Mouse (Mus musculus): ENCODE results near the gene Cdh1. TPM values are rescaled to one million over a fixed set of nuclear protein-coding genes. Genes with fewer than 3 reads are reported as not detected.

Cdh1 gene
- polyA plus RNA-seq, 1 experiment from 2014 or later: 11.5 TPM

DNA sequence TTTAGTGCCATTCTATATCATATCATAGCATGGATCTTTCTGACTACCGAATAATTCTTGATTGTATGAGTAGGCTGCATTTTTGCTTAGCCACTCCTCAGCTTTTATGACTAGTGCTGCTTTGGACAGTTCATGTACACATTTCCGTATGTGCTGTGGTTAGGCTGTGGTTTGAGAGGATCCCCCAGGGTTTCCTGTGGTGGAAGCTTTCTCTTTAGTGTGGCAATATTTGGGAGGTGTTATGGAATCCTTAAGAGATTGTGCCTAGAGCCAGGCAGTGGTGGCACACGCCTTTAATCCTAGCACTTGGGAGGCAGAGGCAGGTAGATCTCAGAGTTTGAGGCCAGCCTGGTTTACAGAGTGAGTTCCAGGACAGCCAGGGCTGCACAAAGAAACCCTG lies 98.2 kb downstream of the Cdh1 start:
- WGBS: 86% methylated on average over 3 of the region's 3 CpGs
- peaks cover 6% of the 10 kb centered on the region; the same call in 1 of the 2 replicates for H3K4me1 ChIP-seq (ENCODE audit: control insufficient read depth, insufficient read depth, low read length)
- no peaks in the 10 kb centered on the region for H3K27me3 ChIP-seq (ENCODE audit: control insufficient read depth, insufficient read depth, low read length)
- H3K27ac ChIP-seq (replicated peaks; ENCODE audit: low read depth, low read length): no peak overlapping the region
- no peak overlapping the region for H3K9ac ChIP-seq (ENCODE audit: low read length)
- ATAC-seq (ENCODE audit: insufficient number of reproducible peaks, low FRiP score, low TSS enrichment, low read depth) (no peak), DNase-seq (ENCODE audit: low spot score) (no peak)
- H3K36me3 ChIP-seq (ENCODE audit: control insufficient read depth, insufficient read depth, low read length): peaks cover 4% of the 10 kb centered on the region; the same call in 1 of the 2 replicates
- no peak overlapping the region for H3K4me2 ChIP-seq (ENCODE audit: low read depth, severe bottlenecking)
- H3K9me3 ChIP-seq (ENCODE audit: control insufficient read depth, low read length): no peaks in the 10 kb centered on the region
- H3K4me3 ChIP-seq (ENCODE audit: low read depth, low read length): no peak overlapping the region

GRCm38 (mm10) chr8:106704199-106704900 lies 101.2 kb downstream of the Cdh1 start:
- WGBS: 80% methylated on average over 9 of the region's 9 CpGs
- no peak for ATAC-seq (ENCODE audit: insufficient number of reproducible peaks, low FRiP score, low TSS enrichment, low read depth)

DNA sequence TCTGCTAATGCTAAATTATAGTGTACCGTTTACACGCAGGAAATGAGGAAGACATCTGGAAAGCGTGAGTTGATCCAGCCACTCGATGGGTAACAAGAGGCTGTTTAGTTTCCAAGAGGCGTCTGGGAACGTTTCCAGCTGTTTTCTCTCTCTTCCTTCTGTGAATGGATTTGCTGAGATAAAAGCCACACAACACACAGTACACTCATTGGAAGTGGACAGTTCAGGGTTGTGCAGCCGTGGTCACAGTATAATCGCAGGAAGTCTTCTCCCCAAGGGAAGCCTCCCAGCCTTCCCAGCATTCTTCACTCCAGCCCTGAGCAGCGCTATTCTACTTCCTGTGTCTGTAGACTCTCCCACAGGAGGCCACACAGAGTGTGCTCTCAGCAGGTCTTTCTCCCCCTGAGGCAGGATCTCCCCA lies 101.8 kb downstream of the Cdh1 start:
- no peaks in the 10 kb centered on the region for H3K9me3 ChIP-seq (ENCODE audit: control insufficient read depth, low read length)
- H3K27me3 ChIP-seq (ENCODE audit: control insufficient read depth, insufficient read depth, low read length): no peaks in the 10 kb centered on the region
- 40% methylated on average over 9 of the region's 9 CpGs for WGBS
- H3K4me1 ChIP-seq (ENCODE audit: control insufficient read depth, insufficient read depth, low read length): peaks cover 6% of the 10 kb centered on the region; the same call in 1 of the 2 replicates
- no peak overlapping the region for H3K4me3 ChIP-seq (ENCODE audit: low read depth, low read length)
- no peak overlapping the region for H3K4me2 ChIP-seq (ENCODE audit: low read depth, severe bottlenecking)
- H3K36me3 ChIP-seq (ENCODE audit: control insufficient read depth, insufficient read depth, low read length): peaks cover 2% of the 10 kb centered on the region; the same call in 1 of the 2 replicates
- no peak for DNase-seq (ENCODE audit: low spot score)
- H3K9ac ChIP-seq (ENCODE audit: low read length): no peak overlapping the region
- peak overlapping the region; percentile 55; the same call in 1 of the 2 replicates for H3K27ac ChIP-seq (replicated peaks; ENCODE audit: low read depth, low read length)
- no peak for ATAC-seq (ENCODE audit: insufficient number of reproducible peaks, low FRiP score, low TSS enrichment, low read depth)

More at GRCm38 (mm10) chr8:106704199-106704900, 101.2 kb downstream of the Cdh1 start:
- no peak for DNase-seq (ENCODE audit: low spot score)
- H3K4me3 ChIP-seq (ENCODE audit: low read depth, low read length): no peak overlapping the region
- peaks cover 6% of the 10 kb centered on the region; the same call in 1 of the 2 replicates for H3K4me1 ChIP-seq (ENCODE audit: control insufficient read depth, insufficient read depth, low read length)
- H3K9me3 ChIP-seq (ENCODE audit: control insufficient read depth, low read length): no peaks in the 10 kb centered on the region
- peaks cover 2% of the 10 kb centered on the region; the same call in 1 of the 2 replicates for H3K36me3 ChIP-seq (ENCODE audit: control insufficient read depth, insufficient read depth, low read length)
- H3K4me2 ChIP-seq (ENCODE audit: low read depth, severe bottlenecking): no peak overlapping the region
- peak overlapping the region; percentile 55; the same call in 1 of the 2 replicates for H3K27ac ChIP-seq (replicated peaks; ENCODE audit: low read depth, low read length)
- H3K27me3 ChIP-seq (ENCODE audit: control insufficient read depth, insufficient read depth, low read length): no peaks in the 10 kb centered on the region
- H3K9ac ChIP-seq (ENCODE audit: low read length): no peak overlapping the region

DNA sequence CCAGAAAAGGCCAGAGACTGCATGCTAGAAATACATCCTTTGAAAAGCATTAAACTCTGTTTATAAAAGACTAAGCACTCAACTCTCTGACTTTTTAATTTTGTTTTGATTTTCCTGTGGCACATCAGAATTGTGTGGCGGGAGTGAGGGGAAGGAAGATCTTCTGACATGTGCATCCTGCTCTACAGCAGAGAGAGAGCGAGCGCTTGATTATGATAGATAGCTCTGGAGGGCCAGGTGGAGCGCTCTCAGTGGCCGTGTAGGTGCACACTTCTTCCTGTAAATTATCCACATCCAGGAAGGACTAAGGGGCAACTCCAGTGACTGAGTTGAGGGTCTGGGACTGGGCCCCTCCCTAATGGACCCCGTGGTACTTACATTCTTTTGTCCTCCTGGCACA lies 103.0 kb downstream of the Cdh1 start:
- H3K4me3 ChIP-seq (ENCODE audit: low read depth, low read length): no peak overlapping the region
- no peak for ATAC-seq (ENCODE audit: insufficient number of reproducible peaks, low FRiP score, low TSS enrichment, low read depth)
- WGBS: 86% methylated on average over 6 of the region's 6 CpGs
- H3K4me1 ChIP-seq (ENCODE audit: control insufficient read depth, insufficient read depth, low read length): peaks cover 6% of the 10 kb centered on the region; the same call in 1 of the 2 replicates
- H3K27ac ChIP-seq (replicated peaks; ENCODE audit: low read depth, low read length): no peak overlapping the region
- DNase-seq (ENCODE audit: low spot score): no peak
- H3K4me2 ChIP-seq (ENCODE audit: low read depth, severe bottlenecking): no peak overlapping the region
- H3K9me3 ChIP-seq (ENCODE audit: control insufficient read depth, low read length): no peaks in the 10 kb centered on the region
- H3K36me3 ChIP-seq (ENCODE audit: control insufficient read depth, insufficient read depth, low read length): 0 out of 2 replicates have a peak, but pooled peaks cover 2% of the 10 kb centered on the region
- H3K9ac ChIP-seq (ENCODE audit: low read length): no peak overlapping the region
- no peaks in the 10 kb centered on the region for H3K27me3 ChIP-seq (ENCODE audit: control insufficient read depth, insufficient read depth, low read length)

GRCm38 (mm10) chr8:106710002-106710401 lies 106.9 kb downstream of the Cdh1 start:
- DNase-seq (ENCODE audit: low spot score): no peak

GRCm38 (mm10) chr8:106712487-106712886 lies 109.3 kb downstream of the Cdh1 start:
- Histone ChIP-seq H3K4me2 (ENCODE audit: low read depth, severe bottlenecking) (no peak overlapping the region), H3K4me1 (ENCODE audit: control insufficient read depth, insufficient read depth, low read length) (no peaks in the 10 kb centered on the region), H3K27ac (replicated peaks; ENCODE audit: low read depth, low read length) (no peak overlapping the region), H3K4me3 (ENCODE audit: low read depth, low read length) (no peak overlapping the region), H3K27me3 (ENCODE audit: control insufficient read depth, insufficient read depth, low read length) (no peaks in the 10 kb centered on the region), H3K36me3 (ENCODE audit: control insufficient read depth, insufficient read depth, low read length) (no peaks in the 10 kb centered on the region), H3K9me3 (ENCODE audit: control insufficient read depth, low read length) (no peaks in the 10 kb centered on the region), H3K9ac (ENCODE audit: low read length) (no peak overlapping the region)
- DNase-seq (ENCODE audit: low spot score) (no peak), ATAC-seq (ENCODE audit: insufficient number of reproducible peaks, low FRiP score, low TSS enrichment, low read depth) (no peak)
- WGBS: 97% methylated on average over 3 of the region's 3 CpGs

More at GRCm38 (mm10) chr8:106710002-106710401, 106.9 kb downstream of the Cdh1 start:
- H3K36me3 ChIP-seq (ENCODE audit: control insufficient read depth, insufficient read depth, low read length): no peaks in the 10 kb centered on the region
- no peak for ATAC-seq (ENCODE audit: insufficient number of reproducible peaks, low FRiP score, low TSS enrichment, low read depth)
- no peak overlapping the region for H3K4me2 ChIP-seq (ENCODE audit: low read depth, severe bottlenecking)
- H3K9me3 ChIP-seq (ENCODE audit: control insufficient read depth, low read length): no peaks in the 10 kb centered on the region
- no peak overlapping the region for H3K27ac ChIP-seq (replicated peaks; ENCODE audit: low read depth, low read length)
- no peak overlapping the region for H3K9ac ChIP-seq (ENCODE audit: low read length)
- WGBS: 89% methylated on average over 2 of the region's 2 CpGs
- no peak overlapping the region for H3K4me3 ChIP-seq (ENCODE audit: low read depth, low read length)
- H3K4me1 ChIP-seq (ENCODE audit: control insufficient read depth, insufficient read depth, low read length): no peaks in the 10 kb centered on the region
- no peaks in the 10 kb centered on the region for H3K27me3 ChIP-seq (ENCODE audit: control insufficient read depth, insufficient read depth, low read length)

GRCm38 (mm10) chr8:106714297-106714696 lies 111.1 kb downstream of the Cdh1 start:
- no peaks in the 10 kb centered on the region for H3K27me3 ChIP-seq (ENCODE audit: control insufficient read depth, insufficient read depth, low read length)
- ATAC-seq (ENCODE audit: insufficient number of reproducible peaks, low FRiP score, low TSS enrichment, low read depth) (no peak), DNase-seq (ENCODE audit: low spot score) (no peak)
- WGBS: 80% methylated on average over 4 of the region's 4 CpGs
- H3K27ac ChIP-seq (replicated peaks; ENCODE audit: low read depth, low read length): no peak overlapping the region
- no peak overlapping the region for H3K4me3 ChIP-seq (ENCODE audit: low read depth, low read length)
- no peak overlapping the region for H3K9ac ChIP-seq (ENCODE audit: low read length)
- no peak overlapping the region for H3K4me2 ChIP-seq (ENCODE audit: low read depth, severe bottlenecking)
- H3K4me1 ChIP-seq (ENCODE audit: control insufficient read depth, insufficient read depth, low read length): peaks cover 3% of the 10 kb centered on the region; the same call in 1 of the 2 replicates
- no peaks in the 10 kb centered on the region for H3K9me3 ChIP-seq (ENCODE audit: control insufficient read depth, low read length)
- no peaks in the 10 kb centered on the region for H3K36me3 ChIP-seq (ENCODE audit: control insufficient read depth, insufficient read depth, low read length)

DNA sequence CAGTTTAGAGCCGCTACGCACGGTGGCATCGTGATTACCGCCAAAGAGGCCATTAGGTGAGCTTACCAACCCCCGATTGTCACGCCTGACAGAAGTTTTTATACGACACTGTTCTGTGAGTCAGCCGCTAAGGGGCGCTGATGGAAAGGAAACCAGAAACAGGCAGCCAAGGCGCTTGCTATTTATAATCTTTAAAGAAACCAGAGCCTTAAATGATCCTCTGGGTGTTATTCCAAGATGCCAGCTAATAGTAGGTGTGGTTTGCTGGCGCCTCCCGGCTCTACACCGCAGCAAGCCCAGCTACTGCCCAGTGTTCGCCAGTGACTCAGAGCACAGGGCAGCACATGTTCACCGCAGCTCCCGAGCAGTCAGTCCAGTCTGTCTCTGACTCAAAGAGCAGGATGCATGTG lies 114.9 kb downstream of the Cdh1 start:
- peaks cover 3% of the 10 kb centered on the region; the same call in 1 of the 2 replicates for H3K4me1 ChIP-seq (ENCODE audit: control insufficient read depth, insufficient read depth, low read length)
- no peaks in the 10 kb centered on the region for H3K9me3 ChIP-seq (ENCODE audit: control insufficient read depth, low read length)
- H3K9ac ChIP-seq (ENCODE audit: low read length): no peak overlapping the region
- WGBS: 20% methylated on average over 17 of the region's 17 CpGs
- H3K27me3 ChIP-seq (ENCODE audit: control insufficient read depth, insufficient read depth, low read length): no peaks in the 10 kb centered on the region
- no peak overlapping the region for H3K4me3 ChIP-seq (ENCODE audit: low read depth, low read length)
- no peak overlapping the region for H3K4me2 ChIP-seq (ENCODE audit: low read depth, severe bottlenecking)
- DNase-seq (ENCODE audit: low spot score) (peak; percentile 85), ATAC-seq (ENCODE audit: insufficient number of reproducible peaks, low FRiP score, low TSS enrichment, low read depth) (peak; percentile 39; the same call in 1 of the 2 replicates)
- no peak overlapping the region for H3K27ac ChIP-seq (replicated peaks; ENCODE audit: low read depth, low read length)
- no peaks in the 10 kb centered on the region; the same call in 1 of the 2 replicates for H3K36me3 ChIP-seq (ENCODE audit: control insufficient read depth, insufficient read depth, low read length)
